Mouse (Mus musculus) olfactory bulb, adult 2 months (tissue): ENCODE measurements around the gene Mcu. TPM values are rescaled to one million over a fixed set of nuclear protein-coding genes. Genes with fewer than 3 reads are reported as not detected.

ENCODE experiments used
- H3K27ac ChIP-seq: fragments of 200-500 bp; 2 replicates; pipeline ENCODE4 v1.5.1; 2012; ENCODE audit warnings: low read depth, low read length; ENCODE audit not compliant: insufficient read depth
- H3K4me1 ChIP-seq: fragments of 200-500 bp; 2 replicates; pipeline ENCODE4 v1.6.1; 2012; ENCODE audit warnings: low read length; ENCODE audit not compliant: control insufficient read depth, insufficient read depth
- H3K4me3 ChIP-seq: fragments of 200-500 bp; 2 replicates; pipeline ENCODE4 v1.5.1; 2012; ENCODE audit warnings: mild to moderate bottlenecking, low read depth, low read length, moderate library complexity; ENCODE audit not compliant: insufficient read depth
- CTCF ChIP-seq: fragments of 200-500 bp; IDR thresholded peaks from 2 replicates; pipeline ENCODE4 v1.5.1; 2012; ENCODE audit warnings: low read depth, mild to moderate bottlenecking, low read length, moderate library complexity; ENCODE audit not compliant: insufficient read depth
- POLR2A ChIP-seq: fragments of 200-500 bp; IDR thresholded peaks from 2 replicates; pipeline ENCODE4 v1.6.1; 2012; ENCODE audit warnings: mild to moderate bottlenecking, low read depth, low read length, moderate library complexity; ENCODE audit not compliant: insufficient read depth
- WGBS: fragments of 180-500 bp; shearing (Covaris S2); methylation state at CpG from one replicate; pipeline ENCODE4 v1.1.7; 2018; 5-methylcytosine and 5-hydroxymethylcytosine counted together
- polyA plus RNA-seq: library from polyadenylated mRNA; stranded (reverse); fragments of >200 nt; gene quantifications from 2 replicates; pipeline ENCODE4 v1.2.4, GENCODE M21; 2012; ENCODE audit warnings: low replicate concordance; ENCODE audit not compliant: missing spikeins, insufficient read depth, insufficient read length

Mcu gene
- polyA plus RNA-seq, 1 experiment: not detected

DNA sequence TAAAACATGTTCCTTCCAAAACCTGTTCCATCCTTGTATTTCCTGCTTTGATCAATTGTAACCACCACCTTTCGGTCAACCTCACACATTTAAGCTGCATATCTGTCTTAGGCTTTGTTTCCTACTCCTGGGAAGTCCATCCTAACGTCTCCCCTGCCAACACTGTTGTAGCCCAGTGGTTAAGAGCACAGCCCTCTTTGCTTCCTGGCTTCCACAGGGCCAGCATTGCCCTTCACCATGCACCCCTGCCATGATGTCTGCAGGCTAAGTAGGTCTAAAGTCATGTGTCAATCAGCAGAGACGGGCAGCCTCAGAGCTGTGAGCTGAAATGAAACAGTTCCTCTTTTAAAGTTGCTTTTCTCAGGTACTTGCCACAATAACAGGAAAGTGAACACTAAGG lies 97.1 kb downstream of the Mcu start:
- H3K4me3 ChIP-seq: no peak overlapping the region
- H3K27ac ChIP-seq: no peak overlapping the region
- WGBS: 90% methylated on average over 3 of the region's 3 CpGs
- peaks cover 6% of the 10 kb centered on the region for H3K4me1 ChIP-seq
- no peak for TF ChIP-seq POLR2A
- no peak for TF ChIP-seq CTCF

DNA sequence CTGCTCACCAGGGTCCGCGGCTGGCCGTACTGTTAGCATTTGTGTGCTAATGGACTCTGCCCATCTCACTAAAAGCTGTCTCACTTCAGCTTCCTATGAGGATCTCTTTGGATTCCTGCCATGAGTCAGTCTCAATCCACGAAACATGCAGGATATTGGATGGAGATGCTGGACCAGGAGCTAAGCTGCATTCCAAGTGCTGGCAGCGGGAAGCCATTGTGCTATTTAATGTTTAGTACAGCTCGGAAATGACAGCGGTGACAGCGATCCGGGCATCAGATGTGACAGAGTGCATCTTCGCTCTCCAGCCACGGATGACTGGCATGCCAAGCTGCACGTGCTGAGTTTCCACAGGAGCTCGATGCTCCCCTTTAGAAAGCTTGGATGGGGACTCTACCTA lies 99.3 kb downstream of the Mcu start:
- no peak overlapping the region for H3K4me3 ChIP-seq
- TF ChIP-seq CTCF (no peak), POLR2A (no peak)
- WGBS: 78% methylated on average over 13 of the region's 13 CpGs
- H3K27ac ChIP-seq: no peak overlapping the region
- peaks cover 3% of the 10 kb centered on the region for H3K4me1 ChIP-seq

- TF ChIP-seq CTCF (no peak), POLR2A (no peak)
- 81% methylated on average over 15 of the region's 15 CpGs for WGBS
- H3K4me1 ChIP-seq: peaks cover 3% of the 10 kb centered on the region
- H3K4me3 ChIP-seq: no peak overlapping the region
- no peak overlapping the region for H3K27ac ChIP-seq
These were observed 101.6 kb downstream of the Mcu start for GRCm38 (mm10) chr10:59514739-59515464.

DNA sequence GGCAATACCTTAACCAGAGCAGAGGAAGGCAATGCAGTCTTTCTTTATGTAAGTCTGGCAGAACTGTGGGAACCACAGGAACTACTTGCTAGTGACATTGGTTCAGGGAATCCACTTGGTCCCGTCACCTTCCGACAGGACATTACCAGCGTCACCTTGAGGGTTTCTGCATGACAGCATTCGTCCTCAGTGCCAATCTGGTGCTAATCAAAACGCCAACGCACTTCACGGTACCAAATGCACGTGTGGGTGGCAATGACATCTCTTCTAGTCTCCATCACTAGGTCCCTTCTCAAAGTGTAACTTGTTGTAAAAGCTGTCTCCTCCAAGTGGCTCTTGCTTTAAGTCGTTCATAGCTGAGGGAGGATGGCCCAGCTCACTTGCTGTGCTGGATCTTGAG lies 104.3 kb downstream of the Mcu start:
- TF ChIP-seq POLR2A: no peak
- TF ChIP-seq CTCF: no peak
- no peak overlapping the region for H3K4me3 ChIP-seq
- 89% methylated on average over 9 of the region's 9 CpGs for WGBS
- H3K4me1 ChIP-seq: peaks cover 5% of the 10 kb centered on the region
- H3K27ac ChIP-seq: no peak overlapping the region

DNA sequence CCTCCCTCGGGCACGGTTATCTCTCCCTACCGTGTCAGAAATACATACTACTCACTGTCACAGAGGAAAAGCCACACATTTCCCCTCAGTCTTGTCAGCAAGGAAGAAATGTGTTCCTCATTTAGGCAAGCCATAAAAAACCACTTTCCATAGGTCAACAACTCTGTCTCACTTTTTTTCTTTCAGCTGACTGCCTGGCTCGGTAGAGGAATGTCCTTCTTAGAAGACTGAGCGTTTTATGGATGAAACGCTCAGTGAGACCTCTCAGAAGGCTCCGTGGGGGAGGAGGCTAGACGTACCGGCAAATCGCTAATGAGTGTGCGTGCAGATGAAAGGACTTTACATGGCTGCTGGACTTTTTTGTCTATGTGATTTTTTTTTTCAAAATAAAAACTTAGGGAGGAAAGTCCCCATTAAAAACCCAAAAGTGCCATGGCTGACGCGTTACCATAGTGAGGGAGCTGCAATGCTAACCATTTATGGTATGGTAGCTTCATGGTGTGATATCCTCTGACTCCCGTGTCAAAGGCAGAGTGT lies 105.0 kb downstream of the Mcu start:
- no peak overlapping the region for H3K4me3 ChIP-seq
- H3K4me1 ChIP-seq: peaks cover 5% of the 10 kb centered on the region
- H3K27ac ChIP-seq: no peak overlapping the region
- 63% methylated on average over 14 of the region's 14 CpGs for WGBS
- no peak for TF ChIP-seq CTCF
- no peak for TF ChIP-seq POLR2A

- H3K4me1 ChIP-seq: peaks cover 5% of the 10 kb centered on the region
- no peak overlapping the region for H3K27ac ChIP-seq
- 88% methylated on average over 14 of the region's 14 CpGs for WGBS
- no peak overlapping the region for H3K4me3 ChIP-seq
- no peak for TF ChIP-seq CTCF
These were observed 105.6 kb downstream of the Mcu start for GRCm38 (mm10) chr10:59510713-59511426.

DNA sequence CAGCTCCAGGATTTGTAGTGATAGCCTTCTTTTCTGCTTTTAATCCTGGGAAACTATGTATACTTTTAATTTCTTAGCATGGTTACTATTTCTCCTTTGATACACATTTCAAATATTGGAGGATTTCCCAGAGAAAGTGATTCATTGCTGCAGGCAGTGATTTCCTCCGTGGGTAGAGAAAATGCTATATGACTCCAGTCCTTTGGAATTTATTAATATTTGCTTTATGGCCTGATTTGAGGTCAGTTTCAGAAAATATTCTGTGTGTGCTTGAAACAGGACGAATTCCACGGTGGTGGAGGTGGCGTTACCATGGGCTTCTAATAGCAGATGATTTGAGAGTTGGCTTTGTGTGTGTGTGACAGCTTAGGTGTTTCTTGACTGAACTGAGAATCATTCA lies 107.3 kb downstream of the Mcu start:
- no peak overlapping the region for H3K4me3 ChIP-seq
- WGBS: 65% methylated on average over 4 of the region's 4 CpGs
- peaks cover 2% of the 10 kb centered on the region; the same call in 1 of the 2 replicates for H3K4me1 ChIP-seq
- TF ChIP-seq POLR2A (no peak), CTCF (no peak)
- no peak overlapping the region for H3K27ac ChIP-seq

- TF ChIP-seq CTCF: no peak
- no peak for TF ChIP-seq POLR2A
- Histone ChIP-seq H3K4me3 (no peak overlapping the region), H3K27ac (no peak overlapping the region), H3K4me1 (peaks cover 14% of the 10 kb centered on the region)
- 88% methylated on average over 5 of the region's 5 CpGs for WGBS
These were observed 109.8 kb downstream of the Mcu start for GRCm38 (mm10) chr10:59506711-59507110.

DNA sequence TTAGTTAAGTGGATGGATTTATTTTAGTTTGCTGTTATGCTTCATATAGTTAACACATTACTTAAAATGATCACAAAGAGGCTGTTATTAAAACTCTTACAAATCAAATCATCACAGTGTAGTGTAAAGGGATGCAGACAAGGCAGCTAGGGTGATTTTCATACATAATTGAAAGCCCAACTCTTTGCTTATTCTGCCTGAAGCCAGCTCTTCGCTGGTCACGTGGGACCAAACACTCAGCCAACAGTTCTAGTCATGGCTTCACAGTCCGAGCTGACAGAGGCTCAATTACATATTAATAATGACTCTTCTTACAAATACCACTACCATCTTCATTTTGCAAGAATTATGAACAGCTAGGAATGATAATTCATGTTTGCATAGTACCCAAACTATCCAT lies 112.2 kb downstream of the Mcu start:
- Histone ChIP-seq H3K4me3 (no peak overlapping the region), H3K4me1 (peaks cover 14% of the 10 kb centered on the region), H3K27ac (no peak overlapping the region)
- TF ChIP-seq POLR2A (no peak), CTCF (no peak)
- WGBS: 27% methylated on average over 3 of the region's 3 CpGs
